Mouse (Mus musculus) neural tube, embryonic 12.5 days (tissue): ENCODE data around the gene Chd4. TPM values are rescaled to one million over a fixed set of nuclear protein-coding genes. Genes with fewer than 3 reads are reported as not detected.

Experiments
- ATAC-seq: fragments of 200-750 bp; cut with Nextera tagmentation; 2 replicates; pipeline ENCODE4 v1.8.0; 2017; ENCODE audit warnings: low read depth, mild to moderate bottlenecking, moderate TSS enrichment, moderate library complexity; ENCODE audit not compliant: low FRiP score
- H3K27ac ChIP-seq: fragments of 300-500 bp; sonication (generic); 2 replicates; pipeline ENCODE4 v1.5.1; 2016
- H3K27me3 ChIP-seq: fragments of 300-500 bp; sonication (generic); replicated peaks from 2 replicates; pipeline ENCODE4 v1.6.1; 2016; ENCODE audit warnings: mild to moderate bottlenecking
- H3K36me3 ChIP-seq: fragments of 300-500 bp; sonication (generic); 2 replicates; pipeline ENCODE4 v1.6.1; 2016; ENCODE audit warnings: mild to moderate bottlenecking
- H3K4me1 ChIP-seq: fragments of 300-500 bp; sonication (generic); 2 replicates; pipeline ENCODE4 v1.6.1; 2016
- H3K4me2 ChIP-seq: fragments of 300-500 bp; sonication (generic); replicated peaks from 2 replicates; pipeline ENCODE4 v1.6.1; 2016; ENCODE audit warnings: mild to moderate bottlenecking
- H3K4me3 ChIP-seq: fragments of 300-500 bp; sonication (generic); 2 replicates; pipeline ENCODE4 v1.5.1; 2016
- H3K9ac ChIP-seq: fragments of 300-500 bp; sonication (generic); 2 replicates; pipeline ENCODE4 v1.6.1; 2016; ENCODE audit warnings: mild to moderate bottlenecking
- H3K9me3 ChIP-seq: fragments of 300-500 bp; sonication (generic); 2 replicates; pipeline ENCODE4 v1.6.1; 2016; ENCODE audit warnings: mild to moderate bottlenecking
- WGBS: fragments of 180-500 bp; shearing (Covaris S2); methylation state at CpG from one replicate; pipeline ENCODE4 v1.1.7; 2016; 5-methylcytosine and 5-hydroxymethylcytosine counted together
- polyA plus RNA-seq: library from polyadenylated mRNA; unstranded; fragments of >200 nt; fragmentation: Nextera tagmentation; extraction: Ambion mirVana; gene quantifications from 2 replicates; pipeline ENCODE4 v1.2.1, GENCODE M21; 2016

Gene Chd4
- polyA plus RNA-seq, 1 experiment from 2014 or later = 121 TPM

GRCm38 (mm10) chr6:125096597-125097345, 990 bp downstream of the Chd4 start:
- peaks cover 31% of the 10 kb centered on the region for H3K4me1 ChIP-seq
- H3K36me3 ChIP-seq = peaks cover 36% of the 10 kb centered on the region
- H3K4me2 ChIP-seq = peak overlapping the region; percentile 65
- H3K27ac ChIP-seq = peak overlapping the region; percentile 91
- H3K9me3 ChIP-seq = no peaks in the 10 kb centered on the region
- under 1% methylated on average over 42 of the region's 44 CpGs for WGBS
- peak; percentile 52 for ATAC-seq
- no peaks in the 10 kb centered on the region for H3K27me3 ChIP-seq
- peak overlapping the region; percentile 99 for H3K4me3 ChIP-seq
- H3K9ac ChIP-seq = peak overlapping the region; percentile 97

DNA sequence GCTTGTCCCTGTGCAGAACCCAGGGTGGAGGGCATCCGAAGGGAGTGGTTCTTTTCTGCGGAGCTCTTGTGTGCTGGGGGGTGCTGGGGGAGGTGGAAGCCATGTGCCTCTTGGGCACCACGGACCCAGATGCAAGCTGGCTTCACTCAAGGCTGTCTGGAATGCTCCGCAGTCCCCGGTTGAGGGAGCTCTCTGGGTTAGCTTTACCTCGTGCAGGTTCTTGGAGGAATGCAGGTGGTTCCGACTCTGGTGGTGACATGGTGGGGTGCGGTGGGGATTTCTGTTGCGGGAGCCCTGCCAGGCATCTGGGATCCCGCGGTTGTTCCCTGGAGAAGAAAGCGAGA, 1.5 kb downstream of the Chd4 start:
- ATAC-seq = no peak; the same call in 1 of the 2 replicates
- WGBS = under 1% methylated on average over 12 of the region's 12 CpGs
- H3K4me1 ChIP-seq = peaks cover 31% of the 10 kb centered on the region

GRCm38 (mm10) chr6:125097951-125098350, 2.2 kb downstream of the Chd4 start:
- H3K9me3 ChIP-seq = no peaks in the 10 kb centered on the region
- peak overlapping the region; percentile 97 for H3K9ac ChIP-seq
- peak overlapping the region; percentile 99 for H3K4me3 ChIP-seq
- H3K4me1 ChIP-seq = peaks cover 31% of the 10 kb centered on the region
- peaks cover 48% of the 10 kb centered on the region for H3K36me3 ChIP-seq
- H3K27ac ChIP-seq = no peak overlapping the region
- H3K27me3 ChIP-seq = no peaks in the 10 kb centered on the region
- no peak for ATAC-seq
- peak overlapping the region; percentile 65 for H3K4me2 ChIP-seq
- WGBS = 69% methylated on average over 8 of the region's 8 CpGs

More for the DNA sequence above, 1.5 kb downstream of the Chd4 start:
- H3K4me3 ChIP-seq = peak overlapping the region; percentile 99
- peaks cover 42% of the 10 kb centered on the region for H3K36me3 ChIP-seq
- H3K9me3 ChIP-seq = no peaks in the 10 kb centered on the region
- peak overlapping the region; percentile 65 for H3K4me2 ChIP-seq
- H3K27me3 ChIP-seq = no peaks in the 10 kb centered on the region
- H3K9ac ChIP-seq = peak overlapping the region; percentile 97
- H3K27ac ChIP-seq = peak overlapping the region; percentile 91

DNA sequence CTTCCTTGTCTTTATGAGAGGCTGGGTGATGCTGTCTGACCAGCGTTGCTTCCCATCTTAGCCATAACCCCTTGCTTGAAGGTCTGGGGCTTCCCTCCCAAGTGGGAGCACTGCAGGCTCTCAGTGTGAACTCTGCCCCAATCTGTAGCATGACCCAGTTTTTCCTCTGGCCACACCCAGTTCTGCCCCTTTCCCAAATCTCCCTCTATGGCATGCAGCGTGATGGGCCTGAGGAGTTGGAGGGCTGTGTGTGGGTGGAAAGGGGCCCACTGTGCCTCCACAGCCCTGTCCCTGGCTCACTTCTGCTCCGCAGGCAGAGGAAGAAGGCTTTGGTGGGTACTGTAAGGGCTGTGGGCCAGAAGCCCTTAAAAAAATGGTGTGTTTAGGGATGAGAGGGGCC, 2.7 kb downstream of the Chd4 start:
- WGBS = 76% methylated on average over 3 of the region's 3 CpGs
- H3K27me3 ChIP-seq = no peaks in the 10 kb centered on the region
- no peak for ATAC-seq
- peaks cover 52% of the 10 kb centered on the region for H3K36me3 ChIP-seq
- H3K9ac ChIP-seq = peak overlapping the region; percentile 97
- H3K9me3 ChIP-seq = no peaks in the 10 kb centered on the region
- H3K4me3 ChIP-seq = peak overlapping the region; percentile 99
- peak overlapping the region; percentile 6 for H3K27ac ChIP-seq
- peak overlapping the region; percentile 65 for H3K4me2 ChIP-seq
- peaks cover 31% of the 10 kb centered on the region for H3K4me1 ChIP-seq

DNA sequence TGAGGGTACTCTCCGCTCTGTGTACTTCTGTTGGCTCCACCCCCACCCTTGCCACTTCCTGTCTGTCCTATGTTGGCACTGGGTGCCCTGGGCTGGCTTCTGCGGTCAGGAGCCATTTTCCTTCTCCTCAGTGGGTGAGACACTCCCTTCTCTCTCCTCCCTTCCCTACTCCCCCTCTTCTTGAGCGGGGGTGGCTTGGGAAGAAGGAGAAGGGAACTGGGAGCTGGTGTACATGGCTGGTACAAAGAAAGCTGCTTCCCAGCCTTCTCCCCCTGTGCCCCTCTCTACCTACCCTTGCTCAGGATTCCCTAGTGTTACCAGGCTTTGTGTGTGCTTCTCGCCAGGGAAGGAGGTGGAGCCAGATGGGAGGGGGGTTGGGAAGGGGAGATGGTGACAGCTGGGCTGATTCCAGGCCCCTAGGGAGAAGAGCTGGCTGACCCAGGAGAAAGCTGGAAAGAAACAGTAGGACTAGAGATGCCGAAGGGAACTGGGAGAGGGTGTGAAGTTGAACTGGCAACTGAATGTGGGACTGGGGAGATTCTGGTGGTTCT, 3.7 kb downstream of the Chd4 start:
- Histone ChIP-seq H3K4me3 (peak overlapping the region; percentile 99), H3K27me3 (no peaks in the 10 kb centered on the region), H3K9ac (peak overlapping the region; percentile 48), H3K36me3 (peaks cover 59% of the 10 kb centered on the region), H3K27ac (peak overlapping the region; percentile 60), H3K4me1 (peaks cover 31% of the 10 kb centered on the region), H3K9me3 (no peaks in the 10 kb centered on the region), H3K4me2 (peak overlapping the region; percentile 65)
- 46% methylated on average over 5 of the region's 5 CpGs for WGBS
- no peak for ATAC-seq

DNA sequence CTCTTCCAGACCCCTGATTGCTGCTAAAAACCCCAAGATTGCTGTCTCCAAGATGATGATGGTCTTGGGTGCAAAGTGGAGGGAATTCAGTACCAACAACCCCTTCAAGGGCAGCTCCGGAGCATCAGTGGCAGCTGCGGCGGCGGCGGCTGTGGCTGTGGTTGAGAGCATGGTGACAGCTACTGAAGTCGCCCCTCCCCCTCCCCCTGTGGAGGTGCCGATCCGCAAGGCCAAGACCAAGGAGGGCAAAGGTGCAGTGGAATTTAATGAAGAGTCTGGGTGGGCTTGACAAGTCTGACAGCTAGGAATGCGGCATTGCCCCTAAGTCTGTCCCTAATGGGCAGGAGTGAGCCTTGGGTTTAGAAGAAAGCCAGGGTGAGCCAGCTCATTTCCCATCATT, 5.7 kb downstream of the Chd4 start:
- Histone ChIP-seq H3K27ac (no peak overlapping the region), H3K4me1 (peaks cover 31% of the 10 kb centered on the region), H3K36me3 (peaks cover 78% of the 10 kb centered on the region), H3K4me3 (no peak overlapping the region), H3K9ac (no peak overlapping the region), H3K9me3 (no peaks in the 10 kb centered on the region), H3K27me3 (no peaks in the 10 kb centered on the region), H3K4me2 (no peak overlapping the region)
- ATAC-seq = no peak
- 90% methylated on average over 9 of the region's 9 CpGs for WGBS

GRCm38 (mm10) chr6:125104223-125104622, 8.4 kb downstream of the Chd4 start:
- ATAC-seq = no peak
- peaks cover 15% of the 10 kb centered on the region for H3K4me1 ChIP-seq
- H3K4me3 ChIP-seq = no peak overlapping the region
- WGBS = 97% methylated on average over 4 of the region's 4 CpGs
- no peak overlapping the region for H3K9ac ChIP-seq
- H3K4me2 ChIP-seq = no peak overlapping the region
- no peak overlapping the region for H3K27ac ChIP-seq
- peaks cover 95% of the 10 kb centered on the region for H3K36me3 ChIP-seq
- H3K9me3 ChIP-seq = no peaks in the 10 kb centered on the region
- no peaks in the 10 kb centered on the region for H3K27me3 ChIP-seq

- Histone ChIP-seq H3K4me2 (no peak overlapping the region), H3K9me3 (no peaks in the 10 kb centered on the region), H3K27ac (no peak overlapping the region), H3K4me3 (no peak overlapping the region), H3K36me3 (peaks cover 95% of the 10 kb centered on the region), H3K9ac (no peak overlapping the region), H3K4me1 (no peaks in the 10 kb centered on the region), H3K27me3 (no peaks in the 10 kb centered on the region)
- WGBS = 96% methylated on average over 2 of the region's 2 CpGs
- ATAC-seq = no peak
These were observed 11.9 kb downstream of the Chd4 start for GRCm38 (mm10) chr6:125107705-125108104.

DNA sequence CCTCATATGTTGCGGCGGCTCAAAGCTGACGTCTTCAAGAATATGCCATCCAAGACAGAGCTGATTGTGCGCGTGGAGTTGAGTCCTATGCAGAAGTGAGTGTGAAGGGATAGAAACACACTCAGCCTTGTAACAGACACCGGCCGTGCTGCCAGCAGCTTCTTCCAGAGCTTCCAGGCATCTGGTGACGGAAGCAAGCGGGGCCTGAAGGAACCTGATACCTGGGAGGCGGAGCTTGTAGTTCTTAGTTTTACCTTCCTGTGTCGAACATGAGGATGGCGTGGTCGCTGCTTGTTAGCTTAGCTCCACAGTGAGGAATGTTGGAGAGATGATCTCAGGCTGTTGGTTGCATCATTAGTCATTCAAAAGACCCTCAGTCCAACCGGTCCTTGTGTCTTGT, 13.6 kb downstream of the Chd4 start:
- no peaks in the 10 kb centered on the region for H3K4me1 ChIP-seq
- H3K4me3 ChIP-seq = no peak overlapping the region
- H3K27me3 ChIP-seq = no peaks in the 10 kb centered on the region
- no peaks in the 10 kb centered on the region for H3K9me3 ChIP-seq
- ATAC-seq = no peak
- no peak overlapping the region for H3K27ac ChIP-seq
- peaks cover 100% of the 10 kb centered on the region for H3K36me3 ChIP-seq
- H3K4me2 ChIP-seq = no peak overlapping the region
- 89% methylated on average over 14 of the region's 14 CpGs for WGBS
- no peak overlapping the region for H3K9ac ChIP-seq

GRCm38 (mm10) chr6:125110927-125111326, 15.1 kb downstream of the Chd4 start:
- no peaks in the 10 kb centered on the region for H3K27me3 ChIP-seq
- 94% methylated on average over 7 of the region's 7 CpGs for WGBS

GRCm38 (mm10) chr6:125112553-125112952, 16.8 kb downstream of the Chd4 start:
- Histone ChIP-seq H3K4me1 (no peaks in the 10 kb centered on the region), H3K27ac (no peak overlapping the region), H3K9ac (no peak overlapping the region), H3K27me3 (no peaks in the 10 kb centered on the region), H3K36me3 (peaks cover 96% of the 10 kb centered on the region), H3K4me2 (no peak overlapping the region), H3K9me3 (no peaks in the 10 kb centered on the region), H3K4me3 (no peak overlapping the region)
- no peak for ATAC-seq
- WGBS = 96% methylated on average over 11 of the region's 11 CpGs

More at GRCm38 (mm10) chr6:125110927-125111326, 15.1 kb downstream of the Chd4 start:
- no peak overlapping the region for H3K9ac ChIP-seq
- no peak overlapping the region for H3K4me2 ChIP-seq
- ATAC-seq = no peak
- no peaks in the 10 kb centered on the region for H3K4me1 ChIP-seq
- no peaks in the 10 kb centered on the region for H3K9me3 ChIP-seq
- no peak overlapping the region for H3K4me3 ChIP-seq
- H3K36me3 ChIP-seq = peaks cover 97% of the 10 kb centered on the region
- H3K27ac ChIP-seq = no peak overlapping the region

- Histone ChIP-seq H3K4me3 (no peak overlapping the region), H3K36me3 (peaks cover 90% of the 10 kb centered on the region), H3K9ac (no peak overlapping the region), H3K4me1 (no peaks in the 10 kb centered on the region), H3K27me3 (no peaks in the 10 kb centered on the region), H3K9me3 (no peaks in the 10 kb centered on the region), H3K27ac (no peak overlapping the region), H3K4me2 (no peak overlapping the region)
- 94% methylated on average over 8 of the region's 8 CpGs for WGBS
- no peak for ATAC-seq
These were observed 23.6 kb downstream of the Chd4 start for GRCm38 (mm10) chr6:125119387-125119786.

GRCm38 (mm10) chr6:125128724-125129123, 32.9 kb downstream of the Chd4 start:
- Histone ChIP-seq H3K4me2 (no peak overlapping the region), H3K9me3 (no peaks in the 10 kb centered on the region), H3K36me3 (peaks cover 68% of the 10 kb centered on the region), H3K9ac (no peak overlapping the region), H3K27me3 (no peaks in the 10 kb centered on the region), H3K27ac (no peak overlapping the region; the same call in 1 of the 2 replicates), H3K4me1 (peaks cover 10% of the 10 kb centered on the region), H3K4me3 (no peak overlapping the region)
- ATAC-seq = no peak
- WGBS = 90% methylated on average over 12 of the region's 12 CpGs
